Mouse (Mus musculus) erythroblast, embryonic 14.5 days (primary cell): ENCODE data around the gene Gnb3. TPM values are rescaled to one million over a fixed set of nuclear protein-coding genes. Genes with fewer than 3 reads are reported as not detected.
A peak's percentile ranks its signal among the peaks of the same experiment; 100 is the strongest.
"Not testable (repeated sequence)": the region's sequence is repeated elsewhere in the genome, so short reads cannot be mapped to it uniquely, and the experiment has no call there.

ENCODE experiments used
- H3K27me3 ChIP-seq: 2 replicates; pipeline ENCODE4 v1.6.1; 2012; ENCODE audit warnings: inconsistent platforms; ENCODE audit not compliant: control insufficient read depth
- H3K36me3 ChIP-seq: 2 replicates; pipeline ENCODE4 v1.6.1; 2012; ENCODE audit warnings: mild to moderate bottlenecking, inconsistent platforms; ENCODE audit not compliant: control insufficient read depth
- H3K4me1 ChIP-seq: 2 replicates; pipeline ENCODE4 v1.6.1; 2012; ENCODE audit warnings: inconsistent platforms; ENCODE audit not compliant: control insufficient read depth
- H3K4me3 ChIP-seq: replicated peaks from 2 replicates; pipeline ENCODE3; 2012; ENCODE audit warnings: moderate library complexity, mild to moderate bottlenecking, inconsistent platforms
- H3K9me3 ChIP-seq: 2 replicates; pipeline ENCODE4 v1.6.1; 2012; ENCODE audit warnings: low read length, inconsistent platforms, mixed read lengths; ENCODE audit not compliant: control insufficient read depth
- GATA1 ChIP-seq: IDR thresholded peaks from 2 replicates; pipeline ENCODE4 v1.6.1; 2012; ENCODE audit warnings: low read length, inconsistent platforms, mixed read lengths
- TAL1 ChIP-seq: IDR thresholded peaks from 3 replicates; pipeline ENCODE4 v1.6.1; 2012; ENCODE audit warnings: low read length, inconsistent platforms, mixed read lengths
- polyA plus RNA-seq: library from polyadenylated mRNA; stranded (reverse); fragments of >175 nt; gene quantifications from 2 replicates; pipeline ENCODE4 v1.2.3, GENCODE M21; 2012

Gene Gnb3
- polyA plus RNA-seq, 1 experiment: not detected

DNA sequence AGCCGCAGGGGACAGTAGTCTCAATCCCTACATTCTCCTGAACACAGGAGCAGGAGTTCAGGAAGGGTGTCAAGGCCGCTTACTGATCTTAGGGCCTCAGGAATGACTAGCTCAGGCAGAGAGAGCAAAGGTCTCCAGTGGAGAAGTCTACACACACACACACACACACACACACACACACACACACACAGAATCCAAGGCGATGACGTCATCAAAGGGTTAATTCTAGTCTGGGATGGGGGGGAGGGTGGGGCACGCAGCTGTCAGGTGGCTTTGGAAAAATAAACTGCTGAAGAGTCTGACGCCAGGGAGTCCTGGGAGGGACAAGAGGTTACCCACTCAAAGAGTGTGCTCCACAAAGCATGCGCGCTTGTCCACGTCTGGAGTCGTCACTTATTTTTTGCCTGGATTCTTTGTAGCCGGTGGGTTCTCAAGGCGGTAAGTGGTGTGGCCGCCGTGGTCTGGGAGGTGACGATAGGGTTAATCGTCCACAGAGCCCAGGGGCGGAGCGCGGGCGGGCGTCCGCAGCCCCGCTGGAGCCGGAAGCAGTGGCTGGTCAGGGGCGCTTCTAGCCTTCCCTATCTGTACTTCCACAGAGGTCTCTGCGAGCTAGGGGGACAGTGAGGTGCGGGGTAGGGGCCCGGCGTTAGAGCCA, 31.6 kb downstream of the Gnb3 start, which contains the start of gene Spsb2:
Spsb2 (plus strand) TSS at position 304 of the 655 bp plus-strand sequence.
- TF ChIP-seq TAL1 (no peak), GATA1 (no peak)
- H3K4me1 ChIP-seq: peaks cover 73% of the 10 kb centered on the region

GRCm38 (mm10) chr6:124807986-124808357, 32.1 kb downstream of the Gnb3 start:
- peaks cover 67% of the 10 kb centered on the region for H3K4me1 ChIP-seq
- TF ChIP-seq GATA1 (no peak), TAL1 (no peak)

More for the DNA sequence above, 31.6 kb downstream of the Gnb3 start, which contains the start of gene Spsb2:
- Histone ChIP-seq H3K9me3 (no peaks in the 10 kb centered on the region), H3K4me3 (peak within 1 kb of the TSS; percentile 72), H3K36me3 (peaks cover 33% of the 10 kb centered on the region), H3K27me3 (no peaks in the 10 kb centered on the region)

DNA sequence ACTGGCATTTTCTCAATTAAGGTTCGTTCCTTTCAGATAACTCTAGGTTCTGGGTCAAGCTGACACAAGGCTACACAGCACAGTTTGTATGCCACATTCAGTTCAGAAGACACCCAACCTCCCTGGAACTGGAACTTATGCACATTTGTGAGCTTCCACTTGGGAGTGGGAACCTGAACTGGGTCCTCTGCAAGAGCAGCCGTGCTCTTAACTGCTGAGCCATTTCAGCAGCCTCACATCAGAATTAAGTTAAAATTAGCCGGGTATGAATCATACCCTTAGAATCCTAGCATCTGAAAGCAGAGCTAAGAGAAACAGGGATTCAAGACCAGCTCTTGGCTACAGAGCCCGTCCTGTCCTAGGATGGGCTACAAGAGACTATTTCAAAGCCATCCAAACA, 32.7 kb downstream of the Gnb3 start:
- Histone ChIP-seq H3K9me3 (no peaks in the 10 kb centered on the region), H3K27me3 (no peaks in the 10 kb centered on the region; the same call in 1 of the 2 replicates), H3K4me1 (peaks cover 61% of the 10 kb centered on the region), H3K36me3 (peaks cover 28% of the 10 kb centered on the region), H3K4me3 (no peak overlapping the region)
- TF ChIP-seq GATA1 (no peak), TAL1 (no peak)

More at GRCm38 (mm10) chr6:124807986-124808357, 32.1 kb downstream of the Gnb3 start:
- Histone ChIP-seq H3K9me3 (no peaks in the 10 kb centered on the region), H3K36me3 (peaks cover 33% of the 10 kb centered on the region), H3K27me3 (no peaks in the 10 kb centered on the region; the same call in 1 of the 2 replicates), H3K4me3 (peak overlapping the region; percentile 72)

GRCm38 (mm10) chr6:124806446-124807140, 33.5 kb downstream of the Gnb3 start:
- Histone ChIP-seq H3K4me1 (peaks cover 54% of the 10 kb centered on the region), H3K4me3 (peak overlapping the region; percentile 64), H3K9me3 (no peaks in the 10 kb centered on the region), H3K27me3 (no peaks in the 10 kb centered on the region; the same call in 1 of the 2 replicates), H3K36me3 (peaks cover 20% of the 10 kb centered on the region)
- TF ChIP-seq TAL1 (no peak), GATA1 (no peak)

DNA sequence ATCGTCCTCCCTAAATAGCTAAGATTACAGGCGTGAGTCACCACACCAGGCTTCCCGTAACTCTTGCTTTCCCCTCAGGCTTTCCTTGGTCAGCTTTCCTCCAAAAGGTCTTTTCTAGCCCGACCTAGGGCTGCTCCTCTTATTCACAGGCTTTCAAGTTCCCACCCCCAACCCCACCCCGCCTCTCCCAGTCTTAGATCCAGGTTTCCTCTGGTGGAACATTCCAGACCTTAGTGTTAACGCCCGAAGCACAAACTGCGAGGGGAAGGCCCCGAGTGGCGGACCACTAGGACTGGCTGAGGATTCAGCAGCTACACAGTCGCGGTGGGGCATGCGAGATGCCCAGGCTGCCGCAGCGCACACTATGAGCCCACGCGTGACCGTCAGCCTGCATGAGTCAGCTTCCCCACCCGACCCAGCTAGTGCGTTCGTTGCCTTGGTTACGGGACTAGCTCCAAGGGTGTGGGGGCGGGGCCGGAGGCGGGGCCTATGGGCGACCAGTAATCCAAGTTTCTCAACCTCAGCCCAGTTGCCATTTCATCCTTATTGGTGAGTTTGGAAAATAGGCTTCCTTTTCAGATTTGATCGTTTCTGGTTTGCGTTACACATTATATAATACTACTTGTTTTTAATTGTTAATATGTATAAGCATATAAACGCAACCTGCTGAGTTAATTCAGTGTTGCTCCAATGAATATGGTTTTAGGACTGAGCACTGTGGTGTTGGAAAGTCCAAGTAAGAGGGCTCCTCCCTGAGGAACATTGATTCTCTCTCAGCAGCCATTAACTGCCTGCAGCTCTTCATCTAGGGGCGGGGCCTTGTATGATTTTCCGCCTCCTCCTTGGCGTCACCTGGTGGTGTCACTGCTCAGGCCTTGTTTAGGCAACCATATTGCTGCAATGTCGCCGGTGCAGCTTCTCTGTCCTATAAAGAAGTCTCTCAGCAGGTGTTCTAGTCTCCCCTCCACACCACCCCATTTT, 34.4 kb downstream of the Gnb3 start:
- peaks cover 10% of the 10 kb centered on the region for H3K36me3 ChIP-seq
- H3K4me3 ChIP-seq: peak overlapping the region; percentile 64
- H3K4me1 ChIP-seq: peaks cover 47% of the 10 kb centered on the region
- TF ChIP-seq TAL1 (no peak), GATA1 (no peak)
- H3K27me3 ChIP-seq: no peaks in the 10 kb centered on the region; the same call in 1 of the 2 replicates
- no peaks in the 10 kb centered on the region for H3K9me3 ChIP-seq

DNA sequence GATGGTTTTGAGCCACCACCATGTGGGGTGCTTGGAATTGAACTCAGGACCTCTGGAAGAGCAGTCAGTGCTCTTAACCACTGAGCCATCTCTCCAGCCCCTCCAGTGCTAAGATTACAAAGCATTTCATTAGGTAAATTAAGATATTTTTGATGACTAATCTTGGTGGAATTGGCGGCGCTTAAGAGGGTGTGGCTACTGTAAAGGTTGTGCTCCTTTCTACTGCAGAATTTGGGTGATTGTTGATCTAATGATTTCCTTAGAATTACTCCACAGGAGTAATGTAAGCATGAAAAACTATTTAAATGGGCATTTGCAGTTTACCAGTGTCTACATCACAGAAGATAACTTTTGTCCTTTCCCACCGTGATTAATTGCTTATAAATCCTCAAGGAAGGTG, 35.7 kb downstream of the Gnb3 start:
- H3K4me3 ChIP-seq: no peak overlapping the region
- H3K9me3 ChIP-seq: no peaks in the 10 kb centered on the region
- H3K27me3 ChIP-seq: no peaks in the 10 kb centered on the region; the same call in 1 of the 2 replicates
- H3K4me1 ChIP-seq: peaks cover 38% of the 10 kb centered on the region
- no peak for TF ChIP-seq TAL1
- no peak for TF ChIP-seq GATA1
- H3K36me3 ChIP-seq: no peaks in the 10 kb centered on the region

DNA sequence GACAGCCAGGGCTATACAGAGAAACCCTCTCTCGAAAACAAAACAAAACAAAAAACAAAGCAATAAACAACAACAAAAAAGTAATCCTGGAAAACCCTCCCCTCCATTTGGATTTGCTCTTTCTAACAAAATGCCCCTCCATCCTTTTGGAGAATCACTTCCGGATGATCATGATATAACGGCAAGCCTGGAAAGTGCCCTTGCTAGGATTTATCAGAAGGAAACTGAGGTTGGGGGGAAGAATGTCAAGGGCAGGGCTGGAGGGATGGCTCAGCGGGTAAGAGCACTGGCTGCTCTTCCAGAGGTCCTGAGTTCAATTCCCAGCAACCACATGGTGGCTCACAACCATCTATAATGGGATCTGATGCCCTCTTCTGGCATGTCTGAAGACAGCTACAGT, 36.4 kb downstream of the Gnb3 start:
- peaks cover 31% of the 10 kb centered on the region for H3K4me1 ChIP-seq
- H3K27me3 ChIP-seq, H3K4me3 ChIP-seq: not testable (repeated sequence)

DNA sequence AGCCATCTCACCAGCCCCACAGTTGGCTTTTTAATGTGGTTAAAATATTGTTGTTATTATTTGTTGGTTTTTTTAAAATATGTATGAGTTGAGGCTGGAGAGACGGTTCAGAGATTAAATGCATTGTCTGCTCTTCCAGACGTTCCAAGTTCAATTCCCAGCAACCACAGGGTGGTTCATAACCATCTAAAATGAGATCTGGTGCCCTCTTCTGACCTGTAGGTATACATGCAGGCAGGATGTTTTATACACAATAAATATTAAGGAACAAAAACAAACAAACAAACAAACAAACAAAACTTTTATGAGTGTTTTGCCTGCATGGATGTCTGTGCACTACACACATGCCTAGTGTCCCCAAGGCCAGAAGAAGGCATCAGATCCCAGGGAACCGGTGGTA, 37.0 kb downstream of the Gnb3 start:
- Histone ChIP-seq H3K9me3 (no peaks in the 10 kb centered on the region), H3K4me1 (peaks cover 25% of the 10 kb centered on the region), H3K27me3 (no peaks in the 10 kb centered on the region; the same call in 1 of the 2 replicates), H3K4me3 (no peak overlapping the region), H3K36me3 (no peaks in the 10 kb centered on the region)
- TF ChIP-seq GATA1: no peak
- no peak for TF ChIP-seq TAL1

More for the DNA sequence above, 36.4 kb downstream of the Gnb3 start:
- H3K36me3 ChIP-seq, H3K9me3 ChIP-seq: not testable (repeated sequence)

DNA sequence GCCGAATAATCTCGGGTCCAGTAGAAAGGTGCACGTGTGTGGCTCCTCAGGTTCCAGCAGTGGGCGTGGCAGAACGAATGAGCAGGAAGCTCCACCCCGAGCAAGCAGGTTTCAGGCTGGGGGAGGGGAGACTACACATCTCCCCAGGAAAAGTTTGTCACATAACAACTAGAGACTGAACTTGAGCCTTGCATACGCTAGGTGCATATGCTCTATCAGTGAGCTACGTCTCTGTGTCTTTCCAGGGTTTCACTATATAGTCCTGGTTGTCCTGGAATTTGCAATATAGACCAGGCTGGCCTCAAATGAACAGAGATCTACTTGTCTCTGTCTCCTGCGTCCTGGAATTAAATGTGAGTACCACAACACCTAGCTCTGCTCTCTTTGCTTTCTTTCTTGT, 37.7 kb downstream of the Gnb3 start:
- not testable (repeated sequence) for H3K36me3 ChIP-seq, H3K9me3 ChIP-seq, H3K27me3 ChIP-seq, H3K4me3 ChIP-seq
- peaks cover 21% of the 10 kb centered on the region for H3K4me1 ChIP-seq
